Mouse (Mus musculus) embryo, embryonic 9.5 days (tissue): ENCODE results near the gene Rhox4c.
"Not testable (repeated sequence)": the region's sequence is repeated elsewhere in the genome, so short reads cannot be mapped to it uniquely, and the experiment has no call there.

Experiments
- DNase-seq: peaks from one replicate; pipeline ENCODE4 v3.0.0-alpha.2; 2017; ENCODE audit errors: extremely low spot score

Rhox4c gene

DNA sequence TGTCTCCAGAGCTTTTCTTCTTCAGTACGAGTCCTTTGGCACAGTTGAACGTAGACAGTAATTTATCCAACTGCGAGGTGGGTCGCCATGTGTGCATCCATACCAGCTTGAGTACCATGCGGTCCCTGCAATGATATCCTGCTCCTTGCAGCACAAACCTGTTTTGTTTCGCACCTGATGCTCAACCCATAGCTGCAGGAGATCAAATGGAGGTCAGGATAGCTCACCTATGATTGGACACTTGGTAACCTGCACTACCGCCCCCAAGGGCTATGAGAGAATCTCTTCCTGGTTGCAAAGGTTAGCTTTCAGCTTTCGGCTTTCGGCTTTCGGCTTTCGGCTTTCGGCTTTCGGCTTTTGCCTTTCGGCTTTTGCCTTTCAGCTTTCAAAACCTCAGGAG lies at the start of gene Rhox4c:
Gene Rhox4c, plus strand, starts transcription at position 301 of the 400 bp plus-strand sequence.
- not testable (repeated sequence) for DNase-seq

DNA sequence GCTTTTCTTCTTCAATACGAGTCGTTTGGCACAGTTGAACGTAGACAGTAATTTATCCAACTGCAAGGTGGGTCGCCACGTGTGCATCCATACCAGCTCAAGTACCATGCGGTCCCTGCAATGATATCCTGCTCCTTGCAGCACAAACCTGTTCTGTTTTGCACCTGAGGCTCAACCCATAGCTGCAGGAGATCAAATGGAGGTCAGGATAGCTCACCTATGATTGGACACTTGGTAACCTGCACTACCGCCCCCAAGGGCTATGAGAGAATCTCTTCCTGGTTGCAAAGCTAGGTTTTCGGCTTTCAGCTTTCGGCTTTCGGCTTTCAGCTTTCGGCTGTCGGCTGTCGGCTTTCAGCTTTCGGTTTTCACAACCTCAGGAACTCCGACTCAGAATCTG lies 47.9 kb upstream of the Rhox4c start, which contains the start of gene Rhox4b:
Gene Rhox4b, plus strand, starts transcription at position 301 of the 400 bp plus-strand sequence.
- not testable (repeated sequence) for DNase-seq

DNA sequence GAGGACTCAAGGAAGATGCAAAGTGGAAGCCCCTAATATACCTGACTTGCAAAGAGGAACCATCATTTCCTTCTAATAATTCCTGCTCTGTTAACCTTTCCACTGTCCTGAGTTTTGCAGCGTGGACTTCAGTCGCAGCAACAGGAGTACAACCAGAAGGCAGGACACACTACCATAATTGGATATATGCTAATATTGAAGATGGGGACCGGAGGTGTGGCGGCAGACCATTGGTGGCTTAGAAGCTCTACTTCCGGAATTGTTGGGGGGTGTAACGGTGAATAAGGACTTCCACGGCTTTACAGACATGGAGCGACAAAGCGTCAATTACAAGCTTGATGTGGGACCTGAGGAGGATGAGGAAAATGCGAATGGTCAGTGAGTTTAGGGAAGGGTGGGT lies 26.8 kb upstream of the Rhox4c start, which contains the start of gene Rhox2c:
Gene Rhox2c, plus strand, starts transcription at position 301 of the 400 bp plus-strand sequence.
- DNase-seq, result not testable (repeated sequence)

- DNase-seq, result not testable (repeated sequence)
Observed at GRCm38 (mm10) chrX:37458285-37458684, 21.9 kb upstream of the Rhox4c start, which contains the start of gene Rhox3c. TSS of gene Rhox3c (plus strand) at chrX:37458585.

DNA sequence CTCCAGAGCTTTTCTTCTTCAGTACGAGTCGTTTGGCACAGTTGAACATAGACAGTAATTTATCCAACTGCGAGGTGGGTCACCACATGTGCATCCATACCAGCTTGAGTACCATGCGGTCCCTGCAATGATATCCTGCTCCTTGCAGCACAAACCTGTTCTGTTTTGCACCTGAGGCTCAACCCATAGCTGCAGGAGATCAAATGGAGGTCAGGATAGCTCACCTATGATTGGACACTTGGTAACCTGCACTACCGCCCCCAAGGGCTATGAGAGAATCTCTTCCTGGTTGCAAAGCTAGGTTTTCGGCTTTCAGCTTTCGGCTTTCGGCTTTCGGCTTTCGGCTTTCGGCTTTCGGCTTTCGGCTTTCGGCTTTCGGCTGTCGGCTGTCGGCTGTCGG lies 33.9 kb downstream of the Rhox4c start, which contains the start of gene Rhox4d:
Gene Rhox4d, plus strand, starts transcription at position 301 of the 400 bp plus-strand sequence.
- not testable (repeated sequence) for DNase-seq

DNA sequence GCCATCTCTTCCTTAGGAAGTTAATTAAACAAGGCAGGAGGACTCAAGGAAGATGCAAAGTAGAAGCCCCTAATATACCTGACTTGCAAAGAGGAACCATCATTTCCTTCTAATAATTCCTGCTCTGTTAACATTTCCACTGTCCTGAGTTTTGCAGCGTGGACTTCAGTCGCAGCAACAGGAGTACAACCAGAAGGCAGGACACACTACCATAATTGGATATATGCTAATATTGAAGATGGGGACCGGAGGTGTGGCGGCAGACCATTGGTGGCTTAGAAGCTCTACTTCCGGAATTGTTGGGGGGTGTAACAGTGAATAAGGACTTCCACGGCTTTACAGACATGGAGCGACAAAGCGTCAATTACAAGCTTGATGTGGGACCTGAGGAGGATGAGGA lies 50.0 kb downstream of the Rhox4c start, which contains the start of gene Rhox2e:
Gene Rhox2e, plus strand, starts transcription at position 301 of the 400 bp plus-strand sequence.
- not testable (repeated sequence) for DNase-seq
